Mouse (Mus musculus): ENCODE measurements around the gene Nip7.

- no peak for TF ChIP-seq CTCF (IDR thresholded peaks at IDR 0.05)
- no peak for TF ChIP-seq POLR2A (IDR thresholded peaks at IDR 0.05; ENCODE audit: insufficient read depth, low read depth, low read length)
Observed at GRCm38 (mm10) chr8:107045478-107045877, 11.2 kb upstream of the Nip7 start.
